Mouse (Mus musculus): ENCODE data around the gene Adam12. TPM values are rescaled to one million over a fixed set of nuclear protein-coding genes. Genes with fewer than 3 reads are reported as not detected.

Adam12 gene
- polyA plus RNA-seq, 1 experiment from 2014 or later, result 3.2 TPM

GRCm38 (mm10) chr7:134240579-134240978 lies 8.6 kb upstream of the Adam12 start:
- H3K27ac ChIP-seq (replicated peaks), result no peak overlapping the region
- no peak overlapping the region for H3K4me2 ChIP-seq
- no peak overlapping the region for H3K4me3 ChIP-seq
- H3K9me3 ChIP-seq, result no peaks in the 10 kb centered on the region
- 78% methylated on average over 1 of the region's 1 CpGs for WGBS
- no peaks in the 10 kb centered on the region for H3K36me3 ChIP-seq
- no peak overlapping the region for H3K9ac ChIP-seq
- ATAC-seq (ENCODE audit: extremely low read depth, insufficient number of reproducible peaks, low FRiP score, low TSS enrichment), result no peak
- H3K4me1 ChIP-seq, result no peaks in the 10 kb centered on the region
- no peaks in the 10 kb centered on the region for H3K27me3 ChIP-seq (replicated peaks)

GRCm38 (mm10) chr7:134238863-134239262 lies 6.9 kb upstream of the Adam12 start:
- Histone ChIP-seq H3K9me3 (no peaks in the 10 kb centered on the region), H3K4me1 (no peaks in the 10 kb centered on the region), H3K27me3 (replicated peaks) (no peaks in the 10 kb centered on the region), H3K4me2 (no peak overlapping the region), H3K27ac (replicated peaks) (no peak overlapping the region), H3K9ac (no peak overlapping the region), H3K4me3 (no peak overlapping the region), H3K36me3 (no peaks in the 10 kb centered on the region)
- no peak for ATAC-seq (ENCODE audit: extremely low read depth, insufficient number of reproducible peaks, low FRiP score, low TSS enrichment)
- 89% methylated on average over 3 of the region's 3 CpGs for WGBS

GRCm38 (mm10) chr7:134237356-134237755 lies 5.4 kb upstream of the Adam12 start:
- no peaks in the 10 kb centered on the region for H3K36me3 ChIP-seq
- no peak overlapping the region for H3K4me3 ChIP-seq
- no peaks in the 10 kb centered on the region for H3K4me1 ChIP-seq
- H3K27me3 ChIP-seq (replicated peaks), result no peaks in the 10 kb centered on the region
- H3K9ac ChIP-seq, result no peak overlapping the region
- H3K27ac ChIP-seq (replicated peaks), result no peak overlapping the region
- no peak for ATAC-seq (ENCODE audit: extremely low read depth, insufficient number of reproducible peaks, low FRiP score, low TSS enrichment)
- 72% methylated on average over 2 of the region's 2 CpGs for WGBS
- H3K9me3 ChIP-seq, result no peaks in the 10 kb centered on the region
- no peak overlapping the region for H3K4me2 ChIP-seq

GRCm38 (mm10) chr7:134236727-134237126 lies 4.8 kb upstream of the Adam12 start:
- ATAC-seq (ENCODE audit: extremely low read depth, insufficient number of reproducible peaks, low FRiP score, low TSS enrichment), result no peak

DNA sequence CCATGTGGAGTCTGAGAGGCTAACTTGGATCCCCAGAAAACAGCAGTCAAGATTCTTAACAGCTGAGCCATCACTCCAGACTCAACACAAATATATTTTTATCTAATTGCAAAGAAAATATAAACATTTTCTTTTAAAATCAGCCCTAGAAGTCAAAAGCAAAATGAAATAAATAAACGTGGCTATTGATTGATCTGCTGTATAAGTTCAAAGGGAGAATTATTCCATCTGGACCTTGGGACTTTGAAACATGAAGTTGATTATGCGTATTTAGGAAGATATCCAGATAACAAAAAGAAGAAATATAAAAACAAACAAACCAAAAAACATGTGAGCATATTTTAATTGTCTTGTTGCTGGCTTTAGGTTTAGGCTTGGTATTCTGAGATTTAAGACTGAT lies 3.6 kb upstream of the Adam12 start:
- no peak overlapping the region for H3K4me2 ChIP-seq
- H3K27me3 ChIP-seq (replicated peaks), result no peaks in the 10 kb centered on the region
- H3K4me1 ChIP-seq, result 0 out of 2 replicates have a peak, but pooled peaks cover 2% of the 10 kb centered on the region
- no peak overlapping the region for H3K9ac ChIP-seq
- 72% methylated on average over 2 of the region's 2 CpGs for WGBS
- no peaks in the 10 kb centered on the region for H3K36me3 ChIP-seq
- no peak overlapping the region for H3K27ac ChIP-seq (replicated peaks)
- no peaks in the 10 kb centered on the region for H3K9me3 ChIP-seq
- no peak for ATAC-seq (ENCODE audit: extremely low read depth, insufficient number of reproducible peaks, low FRiP score, low TSS enrichment)
- no peak overlapping the region for H3K4me3 ChIP-seq

More at GRCm38 (mm10) chr7:134236727-134237126, 4.8 kb upstream of the Adam12 start:
- Histone ChIP-seq H3K9me3 (no peaks in the 10 kb centered on the region), H3K4me1 (no peaks in the 10 kb centered on the region), H3K27ac (replicated peaks) (no peak overlapping the region), H3K27me3 (replicated peaks) (no peaks in the 10 kb centered on the region), H3K36me3 (no peaks in the 10 kb centered on the region), H3K4me2 (no peak overlapping the region), H3K9ac (no peak overlapping the region), H3K4me3 (no peak overlapping the region)

DNA sequence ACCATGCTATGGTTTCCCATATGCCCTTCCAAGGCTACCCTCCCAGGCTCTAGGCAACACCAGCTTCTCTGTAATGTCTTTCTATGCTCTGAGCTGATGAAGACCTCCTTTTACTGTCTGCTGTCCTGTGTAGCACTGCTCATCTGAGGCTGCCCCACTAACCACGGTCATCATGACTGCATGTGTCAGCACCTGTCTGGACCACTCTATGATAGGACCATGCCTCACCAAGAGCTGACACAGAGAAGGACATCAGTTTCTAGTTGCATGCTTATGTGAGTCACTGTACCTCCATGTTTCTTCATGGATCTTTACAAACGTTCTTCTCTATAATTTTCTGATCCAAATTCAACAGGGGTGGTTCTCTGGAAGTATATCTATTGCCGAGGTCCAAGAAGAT lies 1.2 kb downstream of the Adam12 start:
- Histone ChIP-seq H3K4me1 (peaks cover 25% of the 10 kb centered on the region), H3K27ac (replicated peaks) (no peak overlapping the region)
- WGBS, result 63% methylated on average over 3 of the region's 3 CpGs

DNA sequence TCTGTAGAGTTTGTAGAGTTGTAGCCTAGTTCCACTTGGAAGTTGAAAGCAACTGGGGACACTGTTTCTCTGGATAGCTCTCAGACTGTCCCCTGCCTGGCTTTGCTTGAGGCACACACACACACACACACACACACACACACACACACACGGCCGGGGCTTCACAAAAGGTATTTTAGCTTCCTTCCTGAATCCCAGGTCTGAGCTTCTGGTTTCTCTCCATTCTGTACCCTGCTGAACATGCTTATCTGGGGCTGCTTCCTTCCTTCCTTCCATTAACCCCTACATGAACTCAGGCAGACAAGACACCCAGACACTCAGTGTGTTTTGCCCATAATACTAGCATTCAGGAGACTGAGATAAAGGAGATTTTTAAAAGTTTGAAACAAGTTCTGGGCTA lies 2.0 kb downstream of the Adam12 start:
- H3K4me2 ChIP-seq, result no peak overlapping the region
- no peaks in the 10 kb centered on the region for H3K36me3 ChIP-seq
- ATAC-seq (ENCODE audit: extremely low read depth, insufficient number of reproducible peaks, low FRiP score, low TSS enrichment), result no peak
- peak overlapping the region; percentile 39; the same call in 1 of the 2 replicates for H3K27ac ChIP-seq (replicated peaks)
- no peaks in the 10 kb centered on the region for H3K9me3 ChIP-seq
- no peak overlapping the region for H3K9ac ChIP-seq
- no peak overlapping the region for H3K4me3 ChIP-seq
- H3K27me3 ChIP-seq (replicated peaks), result peaks cover 14% of the 10 kb centered on the region
- 35% methylated on average over 2 of the region's 2 CpGs for WGBS
- peaks cover 31% of the 10 kb centered on the region for H3K4me1 ChIP-seq

More for the DNA sequence above, 1.2 kb downstream of the Adam12 start:
- Histone ChIP-seq H3K36me3 (no peaks in the 10 kb centered on the region), H3K27me3 (replicated peaks) (peaks cover 8% of the 10 kb centered on the region), H3K4me2 (no peak overlapping the region), H3K9ac (no peak overlapping the region), H3K4me3 (no peak overlapping the region), H3K9me3 (no peaks in the 10 kb centered on the region)
- ATAC-seq (ENCODE audit: extremely low read depth, insufficient number of reproducible peaks, low FRiP score, low TSS enrichment), result no peak

DNA sequence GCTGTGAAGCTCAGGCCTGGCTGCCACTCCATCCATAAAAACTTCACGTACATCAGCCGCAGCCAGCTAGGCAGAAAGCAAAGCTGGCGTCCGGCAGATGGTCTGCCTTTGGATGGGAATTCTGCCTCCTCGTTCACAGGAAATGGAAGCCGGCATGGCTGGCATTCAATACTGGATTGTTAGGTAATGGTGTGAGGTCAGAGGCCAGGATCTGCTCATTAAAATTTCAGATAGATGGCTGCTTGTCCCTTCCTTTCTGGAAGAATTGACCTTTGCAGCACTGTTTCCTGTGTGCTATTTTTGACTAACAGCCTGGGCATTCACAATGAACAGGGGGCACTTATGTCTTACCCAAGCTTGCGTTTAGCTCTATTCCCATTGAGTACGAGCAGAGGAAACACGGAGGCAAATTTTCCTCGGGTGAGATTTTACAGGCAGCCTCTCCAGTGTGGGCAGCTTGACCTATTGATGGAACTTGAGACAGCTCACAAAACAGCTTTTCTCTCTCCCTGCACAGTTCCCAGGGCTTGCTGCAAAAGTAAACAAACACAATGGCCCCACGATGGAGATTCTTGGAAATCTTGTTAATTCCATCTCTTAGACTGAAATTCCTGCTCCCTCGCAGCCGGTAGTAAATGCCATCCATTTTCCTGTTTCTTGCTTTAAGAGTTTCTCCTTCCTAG lies 4.0 kb downstream of the Adam12 start:
- H3K9me3 ChIP-seq, result no peaks in the 10 kb centered on the region
- 38% methylated on average over 13 of the region's 13 CpGs for WGBS
- no peak overlapping the region for H3K9ac ChIP-seq
- peaks cover 38% of the 10 kb centered on the region for H3K4me1 ChIP-seq
- H3K4me3 ChIP-seq, result no peak overlapping the region
- no peaks in the 10 kb centered on the region for H3K36me3 ChIP-seq
- no peak overlapping the region for H3K4me2 ChIP-seq
- peak overlapping the region; percentile 36; the same call in 1 of the 2 replicates for H3K27ac ChIP-seq (replicated peaks)
- peaks cover 14% of the 10 kb centered on the region for H3K27me3 ChIP-seq (replicated peaks)
- ATAC-seq (ENCODE audit: extremely low read depth, insufficient number of reproducible peaks, low FRiP score, low TSS enrichment), result no peak

GRCm38 (mm10) chr7:134227101-134227500 lies 4.8 kb downstream of the Adam12 start:
- H3K4me1 ChIP-seq, result peaks cover 38% of the 10 kb centered on the region
- no peak overlapping the region for H3K27ac ChIP-seq (replicated peaks)
- H3K36me3 ChIP-seq, result no peaks in the 10 kb centered on the region
- no peak overlapping the region for H3K4me2 ChIP-seq
- no peaks in the 10 kb centered on the region for H3K9me3 ChIP-seq
- no peak overlapping the region for H3K4me3 ChIP-seq
- WGBS, result 85% methylated on average over 4 of the region's 4 CpGs
- H3K9ac ChIP-seq, result no peak overlapping the region
- ATAC-seq (ENCODE audit: extremely low read depth, insufficient number of reproducible peaks, low FRiP score, low TSS enrichment), result no peak
- H3K27me3 ChIP-seq (replicated peaks), result peaks cover 14% of the 10 kb centered on the region

DNA sequence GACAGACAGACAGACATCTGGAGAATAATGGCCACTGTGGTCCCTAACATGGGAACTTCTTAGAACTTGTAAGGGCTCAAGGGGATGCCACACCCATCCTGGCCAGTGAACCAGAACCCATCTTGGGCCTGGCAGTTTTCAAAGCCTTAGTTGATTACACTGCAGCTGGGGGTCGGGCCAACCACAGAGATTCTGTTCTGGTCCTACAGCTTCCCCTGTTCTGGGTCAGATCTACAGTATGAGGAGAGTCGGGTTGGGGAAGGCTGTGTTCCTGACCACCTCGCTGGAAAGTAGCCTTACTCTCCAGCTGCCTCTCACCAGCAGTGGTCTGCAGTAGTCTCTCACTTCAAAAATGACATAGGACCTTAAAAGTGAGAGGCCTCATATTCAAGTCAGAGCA lies 5.7 kb downstream of the Adam12 start:
- Histone ChIP-seq H3K4me2 (no peak overlapping the region), H3K9ac (no peak overlapping the region), H3K27ac (replicated peaks) (no peak overlapping the region), H3K9me3 (no peaks in the 10 kb centered on the region), H3K27me3 (replicated peaks) (peaks cover 14% of the 10 kb centered on the region), H3K4me1 (peaks cover 38% of the 10 kb centered on the region), H3K36me3 (no peaks in the 10 kb centered on the region), H3K4me3 (no peak overlapping the region)
- WGBS, result 73% methylated on average over 3 of the region's 3 CpGs
- no peak for ATAC-seq (ENCODE audit: extremely low read depth, insufficient number of reproducible peaks, low FRiP score, low TSS enrichment)

- H3K4me1 ChIP-seq, result peaks cover 31% of the 10 kb centered on the region
- H3K4me3 ChIP-seq, result peak overlapping the region; percentile 75
- WGBS, result under 1% methylated on average over 90 of the region's 90 CpGs
- no peaks in the 10 kb centered on the region for H3K9me3 ChIP-seq
- peak overlapping the region; percentile 71 for H3K27ac ChIP-seq (replicated peaks)
- H3K27me3 ChIP-seq (replicated peaks), result peaks cover 14% of the 10 kb centered on the region
- peak overlapping the region; percentile 99 for H3K4me2 ChIP-seq
- peak overlapping the region; percentile 85 for H3K9ac ChIP-seq
- no peaks in the 10 kb centered on the region for H3K36me3 ChIP-seq
- ATAC-seq (ENCODE audit: extremely low read depth, insufficient number of reproducible peaks, low FRiP score, low TSS enrichment), result peak; percentile 26; the same call in 1 of the 2 replicates
Measured at GRCm38 (mm10) chr7:134224741-134225612, 7.0 kb downstream of the Adam12 start.
